Mouse (Mus musculus): ENCODE measurements around the gene Chd3.
"Not testable (repeated sequence)": the region's sequence is repeated elsewhere in the genome, so short reads cannot be mapped to it uniquely, and the experiment has no call there.

Gene Chd3

GRCm38 (mm10) chr11:69325628-69326407 lies 43.4 kb downstream of the Chd3 start, which contains the start of gene Kcnab3:
Gene Kcnab3 (plus strand): TSS chr11:69326258.
- in situ Hi-C loops (cut with MseI, MboI), result no loop called here

GRCm38 (mm10) chr11:69324749-69325148 lies 44.5 kb downstream of the Chd3 start:
- in situ Hi-C loops (cut with MseI, MboI), result no loop called here

- in situ Hi-C loops (cut with MseI, MboI), result no loop called here
Measured at GRCm38 (mm10) chr11:69323667-69324111, 45.5 kb downstream of the Chd3 start, which contains the start of the genes Cntrob and Trappc1. Gene Cntrob (minus strand): TSS chr11:69323775. Gene Trappc1 (plus strand): TSS chr11:69323980.

GRCm38 (mm10) chr11:69322693-69323471 lies 46.3 kb downstream of the Chd3 start:
- in situ Hi-C loops (cut with MseI, MboI), result no loop called here

- in situ Hi-C loops (cut with MseI, MboI), result no loop called here
Measured at GRCm38 (mm10) chr11:69322010-69322409, 47.2 kb downstream of the Chd3 start.

GRCm38 (mm10) chr11:69321580-69321979 lies 47.6 kb downstream of the Chd3 start:
- in situ Hi-C loops (cut with MseI, MboI), result no loop called here

GRCm38 (mm10) chr11:69318000-69318399 lies 51.2 kb downstream of the Chd3 start:
- in situ Hi-C loops (cut with MseI, MboI), result not testable (repeated sequence)

GRCm38 (mm10) chr11:69316361-69316760 lies 52.8 kb downstream of the Chd3 start:
- in situ Hi-C loops (cut with MseI, MboI), result no loop called here

GRCm38 (mm10) chr11:69311266-69311665 lies 57.9 kb downstream of the Chd3 start:
- in situ Hi-C loops (cut with MseI, MboI), result no loop called here

- in situ Hi-C loops (cut with MseI, MboI), result no loop called here
Measured at GRCm38 (mm10) chr11:69306039-69306438, 63.2 kb downstream of the Chd3 start.

- in situ Hi-C loops (cut with MseI, MboI), result no loop called here
Measured at GRCm38 (mm10) chr11:69305291-69305690, 63.9 kb downstream of the Chd3 start.

- in situ Hi-C loops (cut with MseI, MboI), result no loop called here
Measured at GRCm38 (mm10) chr11:69302817-69303216, 66.4 kb downstream of the Chd3 start.

GRCm38 (mm10) chr11:69298231-69298630 lies 71.0 kb downstream of the Chd3 start:
- in situ Hi-C loops (cut with MseI, MboI), result no loop called here

- in situ Hi-C loops (cut with MseI, MboI), result no loop called here
Measured at GRCm38 (mm10) chr11:69297799-69298198, 71.4 kb downstream of the Chd3 start.

- in situ Hi-C loops (cut with MseI, MboI), result no loop called here
Measured at GRCm38 (mm10) chr11:69295286-69295685, 73.9 kb downstream of the Chd3 start.
